Mouse (Mus musculus) induced T-regulatory cell, adult 2 months (primary cell): ENCODE results near the gene Ergic1.

ENCODE experiments used
- DNase-seq: peaks from one replicate; pipeline ENCODE4 v3.0.0-alpha.2; 2012; ENCODE audit warnings: low read depth

Ergic1 gene

GRCm38 (mm10) chr17:26601514-26601913 is 40.2 kb downstream of the Ergic1 start:
- DNase-seq = no peak

- DNase-seq = no peak
These were observed 40.6 kb downstream of the Ergic1 start for GRCm38 (mm10) chr17:26601926-26602325.

- no peak for DNase-seq
These were observed 41.1 kb downstream of the Ergic1 start for GRCm38 (mm10) chr17:26602371-26602885.

GRCm38 (mm10) chr17:26603311-26603710 is 42.0 kb downstream of the Ergic1 start:
- DNase-seq = no peak

- peak; percentile 21 for DNase-seq
These were observed 44.3 kb downstream of the Ergic1 start for GRCm38 (mm10) chr17:26605636-26606035.

GRCm38 (mm10) chr17:26606516-26606915 is 45.2 kb downstream of the Ergic1 start:
- no peak for DNase-seq

GRCm38 (mm10) chr17:26608348-26608747 is 47.1 kb downstream of the Ergic1 start:
- DNase-seq = no peak

GRCm38 (mm10) chr17:26608877-26609276 is 47.6 kb downstream of the Ergic1 start:
- DNase-seq = no peak

- no peak for DNase-seq
These were observed 48.5 kb downstream of the Ergic1 start for GRCm38 (mm10) chr17:26609820-26610219.

GRCm38 (mm10) chr17:26611328-26611727 is 50.0 kb downstream of the Ergic1 start:
- DNase-seq = no peak

GRCm38 (mm10) chr17:26611918-26612317 is 50.6 kb downstream of the Ergic1 start:
- no peak for DNase-seq

- no peak for DNase-seq
These were observed 53.0 kb downstream of the Ergic1 start for GRCm38 (mm10) chr17:26614286-26614685.

GRCm38 (mm10) chr17:26614708-26615486 is 53.6 kb downstream of the Ergic1 start:
- DNase-seq = no peak

- no peak for DNase-seq
These were observed 55.4 kb downstream of the Ergic1 start for GRCm38 (mm10) chr17:26616696-26617095.

GRCm38 (mm10) chr17:26618498-26618897 is 57.2 kb downstream of the Ergic1 start:
- DNase-seq = no peak

- no peak for DNase-seq
These were observed 58.3 kb downstream of the Ergic1 start for GRCm38 (mm10) chr17:26619577-26619976.

GRCm38 (mm10) chr17:26620292-26620691 is 59.0 kb downstream of the Ergic1 start:
- DNase-seq = no peak

GRCm38 (mm10) chr17:26620786-26621766 is 59.8 kb downstream of the Ergic1 start:
- DNase-seq = no peak

- no peak for DNase-seq
These were observed 60.6 kb downstream of the Ergic1 start for GRCm38 (mm10) chr17:26621912-26622311.

GRCm38 (mm10) chr17:26623991-26624390 is 62.7 kb downstream of the Ergic1 start:
- no peak for DNase-seq

GRCm38 (mm10) chr17:26624999-26625398 is 63.7 kb downstream of the Ergic1 start:
- no peak for DNase-seq

- DNase-seq = no peak
These were observed 64.3 kb downstream of the Ergic1 start for GRCm38 (mm10) chr17:26625521-26626010.
